Mouse (Mus musculus) megakaryocyte progenitor cell, adult 5-6 weeks (primary cell): ENCODE measurements around the gene Acss3. TPM values are rescaled to one million over a fixed set of nuclear protein-coding genes. Genes with fewer than 3 reads are reported as not detected.

Experiments used
- total RNA-seq, 2 experiments: library from RNA; stranded (forward) in 1 of 2; stranded (reverse) in 1 of 2; fragments of 157-497, 149-512 nt in 1 of 2; fragments of 200-1000 nt in 1 of 2; gene quantifications; 2 replicates each; pipeline versions ENCODE4 v1.2.3 to v1.2.4; 2015 to 2017

The Acss3 gene
- total RNA-seq, 2 experiments from 2014 or later: not detected

Other genes starting within 250 kb of the Acss3 start
- gene Lin7a, start 148.0 kb upstream of the Acss3 start, total RNA-seq (2015): not detected in 2 replicates
- gene Lin7a, start 148.0 kb upstream of the Acss3 start, total RNA-seq (2017): not detected in 2 replicates